ENCODE assay signal across 18 mouse cellular contexts in genomic region chr7:79190592-79190991, GRCm38 (mm10). TPM values are rescaled to one million over a fixed set of nuclear protein-coding genes. Genes with fewer than 3 reads are reported as not detected.
DNase-seq lines count a peak whose midpoint lies in the region; ATAC-seq and TF ChIP-seq lines count a peak whose summit lies in the region.
"Had no signal": no experiment of that assay in that cellular context is flagged by ENCODE, and none has a peak within 500 bp of the region (broad histone marks: within the 10 kb centered on the region; RNA-seq: fewer than 3 reads in every experiment).

No protein-coding gene starts in this region.

- no peaks in the 10 kb centered on the region for H3K36me3 ChIP-seq in lung, embryonic 14.5 days (ENCODE audit: insufficient read depth)
- H3K36me3 ChIP-seq: heart, embryonic 10.5 days; hindbrain, embryonic 10.5 days; limb, embryonic 12.5 days; liver, embryonic 15.5 days had no signal

- H3K27me3 ChIP-seq in lung, embryonic 14.5 days (ENCODE audit: insufficient read depth, low read length): no peaks in the 10 kb centered on the region

- H3K27ac ChIP-seq in lung, embryonic 14.5 days (ENCODE audit: low read depth): no peak overlapping the region
- H3K27ac ChIP-seq: heart, embryonic 10.5 days; hindbrain, embryonic 10.5 days; limb, embryonic 12.5 days; liver, embryonic 15.5 days had no signal

- 17% methylated on average over 3 of the region's 3 CpGs for WGBS in lung, embryonic 14.5 days

- no peaks in the 10 kb centered on the region for H3K9me3 ChIP-seq in lung, embryonic 14.5 days (ENCODE audit: low read depth, low read length)
- H3K9me3 ChIP-seq: heart, embryonic 10.5 days; hindbrain, embryonic 10.5 days; limb, embryonic 12.5 days; liver, embryonic 15.5 days had no signal

- no peak overlapping the region for H3K4me2 ChIP-seq in lung, embryonic 14.5 days
- H3K4me2 ChIP-seq: limb, embryonic 12.5 days; liver, embryonic 15.5 days had no signal

- TF ChIP-seq CTCF in lung, embryonic 14.5 days (IDR thresholded peaks at IDR 0.05; ENCODE audit: low read depth): no peak

- peak; percentile 29; the same call in 1 of the 2 replicates for ATAC-seq in lung, embryonic 14.5 days (ENCODE audit: insufficient read depth)
- 0 out of 2 replicates have a peak, but pooled peaks have one; percentile 36 for ATAC-seq in neutrophil, adult 5-6 weeks (ENCODE audit: extremely low read depth, insufficient number of reproducible peaks, low FRiP score, poor library complexity, severe bottlenecking)
- ATAC-seq: forebrain, embryonic 14.5 days; intestine, postnatal 0 days had no signal

- H3K9ac ChIP-seq in lung, embryonic 14.5 days: no peak overlapping the region
- H3K9ac ChIP-seq: limb, embryonic 12.5 days; liver, embryonic 15.5 days had no signal

- 0 out of 2 replicates have a peak, but pooled peaks cover 5% of the 10 kb centered on the region for H3K4me1 ChIP-seq in lung, embryonic 14.5 days (ENCODE audit: insufficient read depth)
- H3K4me1 ChIP-seq: liver, embryonic 15.5 days had no signal

- H3K4me3 ChIP-seq in lung, embryonic 14.5 days (ENCODE audit: low read depth, low read length): no peak overlapping the region
- H3K4me3 ChIP-seq: heart, embryonic 10.5 days; hindbrain, embryonic 10.5 days; limb, embryonic 12.5 days; liver, embryonic 15.5 days had no signal

- DNase-seq in lung, embryonic 14.5 days: peak; percentile 31
- no peak for DNase-seq in lung, adult 18-20 months
- peak; percentile 57 for DNase-seq in CD4-positive, CD25-positive, alpha-beta regulatory T cell, adult 2 months (ENCODE audit: low read depth, low spot score)
- peak; percentile 64 for DNase-seq in adrenal gland, postnatal 10 days
- no peak for DNase-seq in left cerebral cortex, adult 11 months (ENCODE audit: low spot score)
- no peak for DNase-seq in cerebellum, postnatal 36 days
- no peak for DNase-seq in layer of hippocampus, adult 11-12 months (ENCODE audit: low spot score)
- DNase-seq: cerebellum, adult 11-12 months; gastrocnemius, postnatal 14 days; kidney, postnatal 36 days had no signal

RNA-seq across cellular contexts. Expression of gene Mfge8, which starts 41.7 kb away (rescaled TPM):
- 318 and 324 TPM in 2 replicates for polyA plus RNA-seq in lung, embryonic 14.5 days (2014; fragmentation: Nextera tagmentation; extraction: Ambion mirVana)
- 100 to 1,000 TPM; 231 to 232 TPM for total RNA-seq in adrenal gland, postnatal 10 days (2021)
- 6.9 and 7.0 TPM in 2 replicates for total RNA-seq in neutrophil, adult 5-6 weeks (2017)

RNA-seq across cellular contexts. Expression of gene Hapln3, which starts 59.8 kb away (rescaled TPM):
- 2.9 and 3.7 TPM in 2 replicates for polyA plus RNA-seq in lung, embryonic 14.5 days (2014; fragmentation: Nextera tagmentation; extraction: Ambion mirVana)
- 1 to 10 TPM; 1.1 to 1.9 TPM for total RNA-seq in adrenal gland, postnatal 10 days (2021)
- not detected in 2 replicates for total RNA-seq in neutrophil, adult 5-6 weeks (2017)
- total RNA-seq: CH12.LX had no signal

Comparison
In these comparisons a context has a peak if more than half of its experiments do, and no peak if none do; other contexts are left out.
1. DNase-seq: peak in lung, embryonic 14.5 days (single experiment), CD4-positive, CD25-positive, alpha-beta regulatory T cell, adult 2 months (single experiment) and adrenal gland, postnatal 10 days (single experiment); none in lung, adult 18-20 months (0 of 2), left cerebral cortex, adult 11 months (single experiment), cerebellum, postnatal 36 days (0 of 2) and layer of hippocampus, adult 11-12 months (single experiment).
2. RNA of gene Mfge8, which starts 41.7 kb away (total RNA-seq): 231 to 232 TPM in adrenal gland, postnatal 10 days; 6.9 to 7.0 TPM in neutrophil, adult 5-6 weeks; every median in the first group is over 10 times any median in the second.